Mouse (Mus musculus) bone marrow macrophage, adult 2 months (primary cell): Measurements from ENCODE around the gene 2010300C02Rik.

Experiments
- CTCF ChIP-seq: IDR thresholded peaks from 2 replicates; pipeline ENCODE4 v1.5.1; 2012; ENCODE audit warnings: low read depth, mild to moderate bottlenecking, low read length, moderate library complexity
- POLR2A ChIP-seq: IDR thresholded peaks from 2 replicates; pipeline ENCODE4 v1.6.1; 2012; ENCODE audit warnings: mild to moderate bottlenecking, low read depth, low read length, borderline replicate concordance

DNA sequence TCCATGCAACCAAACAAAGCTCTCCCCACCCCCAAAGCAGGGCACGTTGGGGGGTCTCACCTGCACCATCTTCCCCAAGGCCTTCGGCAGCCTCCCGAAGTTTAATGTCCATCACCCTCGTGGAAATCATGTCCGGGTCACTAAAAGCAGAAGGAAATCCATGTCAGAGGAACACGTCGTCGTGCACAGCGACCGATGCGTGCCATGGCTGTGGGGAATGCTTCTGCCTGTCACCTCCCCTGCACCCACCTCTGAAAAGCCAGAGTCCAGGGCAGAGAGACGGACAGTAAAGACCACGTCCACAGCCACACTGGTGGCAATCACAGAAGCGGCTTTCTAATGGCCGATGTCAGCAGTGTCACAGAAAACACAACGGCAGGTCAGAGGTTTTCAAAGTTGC, 75.4 kb downstream of the 2010300C02Rik start:
- TF ChIP-seq CTCF (no peak), POLR2A (no peak)
